Mouse (Mus musculus): ENCODE measurements around the gene Pid1. TPM values are rescaled to one million over a fixed set of nuclear protein-coding genes. Genes with fewer than 3 reads are reported as not detected.
"Not testable (repeated sequence)": the region's sequence is repeated elsewhere in the genome, so short reads cannot be mapped to it uniquely, and the experiment has no call there.

Gene Pid1
- polyA plus RNA-seq, 1 experiment from 2014 or later = 103 TPM

- Histone ChIP-seq H3K4me1 (replicated peaks; ENCODE audit: control insufficient read depth, insufficient read depth, low read length) (no peaks in the 10 kb centered on the region; the same call in 1 of the 2 replicates), H3K36me3 (replicated peaks; ENCODE audit: control insufficient read depth, insufficient read depth) (no peaks in the 10 kb centered on the region), H3K4me2 (replicated peaks) (no peak overlapping the region), H3K4me3 (replicated peaks; ENCODE audit: low read length) (no peak overlapping the region), H3K9me3 (ENCODE audit: control insufficient read depth, low read length) (no peaks in the 10 kb centered on the region), H3K27me3 (ENCODE audit: control insufficient read depth, insufficient read depth, low read length) (no peaks in the 10 kb centered on the region), H3K9ac (no peak overlapping the region), H3K27ac (no peak overlapping the region)
- 81% methylated on average over 3 of the region's 3 CpGs for WGBS
- ATAC-seq (ENCODE audit: low FRiP score) = no peak
- no peak for DNase-seq (ENCODE audit: low spot score)
Measured at GRCm38 (mm10) chr1:84366553-84366952, 2.6 kb upstream of the Pid1 start.

- H3K4me3 ChIP-seq (replicated peaks; ENCODE audit: low read length) = no peak overlapping the region
- no peaks in the 10 kb centered on the region for H3K9me3 ChIP-seq (ENCODE audit: control insufficient read depth, low read length)
- H3K4me1 ChIP-seq (replicated peaks; ENCODE audit: control insufficient read depth, insufficient read depth, low read length) = no peaks in the 10 kb centered on the region; the same call in 1 of the 2 replicates
- no peak for ATAC-seq (ENCODE audit: low FRiP score)
- H3K4me2 ChIP-seq (replicated peaks) = no peak overlapping the region
- DNase-seq (ENCODE audit: low spot score) = no peak
- WGBS = 89% methylated on average over 7 of the region's 7 CpGs
- no peak overlapping the region for H3K27ac ChIP-seq
- H3K9ac ChIP-seq = no peak overlapping the region
- H3K27me3 ChIP-seq (ENCODE audit: control insufficient read depth, insufficient read depth, low read length) = no peaks in the 10 kb centered on the region
- H3K36me3 ChIP-seq (replicated peaks; ENCODE audit: control insufficient read depth, insufficient read depth) = no peaks in the 10 kb centered on the region
Measured at GRCm38 (mm10) chr1:84362709-84363617, 1.0 kb downstream of the Pid1 start.

- 87% methylated on average over 1 of the region's 1 CpGs for WGBS
- no peaks in the 10 kb centered on the region for H3K36me3 ChIP-seq (replicated peaks; ENCODE audit: control insufficient read depth, insufficient read depth)
- H3K27me3 ChIP-seq (ENCODE audit: control insufficient read depth, insufficient read depth, low read length) = no peaks in the 10 kb centered on the region
- H3K9ac ChIP-seq = no peak overlapping the region
- no peak overlapping the region for H3K27ac ChIP-seq
- no peaks in the 10 kb centered on the region for H3K9me3 ChIP-seq (ENCODE audit: control insufficient read depth, low read length)
- no peak overlapping the region for H3K4me3 ChIP-seq (replicated peaks; ENCODE audit: low read length)
- ATAC-seq (ENCODE audit: low FRiP score) = no peak
- no peak for DNase-seq (ENCODE audit: low spot score)
- no peaks in the 10 kb centered on the region; the same call in 1 of the 2 replicates for H3K4me1 ChIP-seq (replicated peaks; ENCODE audit: control insufficient read depth, insufficient read depth, low read length)
- H3K4me2 ChIP-seq (replicated peaks) = no peak overlapping the region
Measured at GRCm38 (mm10) chr1:84362209-84362608, 1.8 kb downstream of the Pid1 start.

GRCm38 (mm10) chr1:84361389-84361788, 2.6 kb downstream of the Pid1 start:
- H3K4me1 ChIP-seq (replicated peaks; ENCODE audit: control insufficient read depth, insufficient read depth, low read length) = no peaks in the 10 kb centered on the region; the same call in 1 of the 2 replicates
- H3K27me3 ChIP-seq (ENCODE audit: control insufficient read depth, insufficient read depth, low read length) = no peaks in the 10 kb centered on the region
- 92% methylated on average over 3 of the region's 3 CpGs for WGBS
- no peaks in the 10 kb centered on the region for H3K36me3 ChIP-seq (replicated peaks; ENCODE audit: control insufficient read depth, insufficient read depth)
- no peak overlapping the region for H3K4me2 ChIP-seq (replicated peaks)
- no peak for ATAC-seq (ENCODE audit: low FRiP score)
- H3K9ac ChIP-seq = no peak overlapping the region
- no peak overlapping the region for H3K4me3 ChIP-seq (replicated peaks; ENCODE audit: low read length)
- DNase-seq (ENCODE audit: low spot score) = no peak
- no peak overlapping the region for H3K27ac ChIP-seq
- H3K9me3 ChIP-seq (ENCODE audit: control insufficient read depth, low read length) = no peaks in the 10 kb centered on the region

- H3K4me1 ChIP-seq (replicated peaks; ENCODE audit: control insufficient read depth, insufficient read depth, low read length) = no peaks in the 10 kb centered on the region
- ATAC-seq (ENCODE audit: low FRiP score) = no peak
- no peak overlapping the region for H3K4me3 ChIP-seq (replicated peaks; ENCODE audit: low read length)
- no peak for DNase-seq (ENCODE audit: low spot score)
- no peaks in the 10 kb centered on the region for H3K9me3 ChIP-seq (ENCODE audit: control insufficient read depth, low read length)
- no peaks in the 10 kb centered on the region for H3K27me3 ChIP-seq (ENCODE audit: control insufficient read depth, insufficient read depth, low read length)
- H3K27ac ChIP-seq = no peak overlapping the region
- H3K36me3 ChIP-seq (replicated peaks; ENCODE audit: control insufficient read depth, insufficient read depth) = no peaks in the 10 kb centered on the region
- WGBS = 89% methylated on average over 6 of the region's 6 CpGs
- H3K9ac ChIP-seq = no peak overlapping the region
- H3K4me2 ChIP-seq (replicated peaks) = no peak overlapping the region
Measured at GRCm38 (mm10) chr1:84359611-84360500, 4.1 kb downstream of the Pid1 start.

- Histone ChIP-seq H3K27ac (no peak overlapping the region), H3K9ac (no peak overlapping the region), H3K27me3 (ENCODE audit: control insufficient read depth, insufficient read depth, low read length) (no peaks in the 10 kb centered on the region), H3K4me3 (replicated peaks; ENCODE audit: low read length) (no peak overlapping the region), H3K36me3 (replicated peaks; ENCODE audit: control insufficient read depth, insufficient read depth) (no peaks in the 10 kb centered on the region), H3K4me2 (replicated peaks) (no peak overlapping the region), H3K4me1 (replicated peaks; ENCODE audit: control insufficient read depth, insufficient read depth, low read length) (no peaks in the 10 kb centered on the region), H3K9me3 (ENCODE audit: control insufficient read depth, low read length) (no peaks in the 10 kb centered on the region)
- DNase-seq (ENCODE audit: low spot score) = no peak
- WGBS = 94% methylated on average over 5 of the region's 5 CpGs
- no peak for ATAC-seq (ENCODE audit: low FRiP score)
Measured at GRCm38 (mm10) chr1:84357216-84357615, 6.8 kb downstream of the Pid1 start.

- Histone ChIP-seq H3K27ac (no peak overlapping the region), H3K9me3 (ENCODE audit: control insufficient read depth, low read length) (no peaks in the 10 kb centered on the region), H3K27me3 (ENCODE audit: control insufficient read depth, insufficient read depth, low read length) (no peaks in the 10 kb centered on the region), H3K4me3 (replicated peaks; ENCODE audit: low read length) (no peak overlapping the region), H3K4me2 (replicated peaks) (no peak overlapping the region), H3K36me3 (replicated peaks; ENCODE audit: control insufficient read depth, insufficient read depth) (no peaks in the 10 kb centered on the region), H3K4me1 (replicated peaks; ENCODE audit: control insufficient read depth, insufficient read depth, low read length) (no peaks in the 10 kb centered on the region), H3K9ac (no peak overlapping the region)
- DNase-seq (ENCODE audit: low spot score) (no peak), ATAC-seq (ENCODE audit: low FRiP score) (no peak)
- WGBS = 91% methylated on average over 2 of the region's 2 CpGs
Measured at GRCm38 (mm10) chr1:84350262-84350661, 13.7 kb downstream of the Pid1 start.

GRCm38 (mm10) chr1:84347796-84348476, 16.0 kb downstream of the Pid1 start:
- Histone ChIP-seq H3K36me3 (replicated peaks; ENCODE audit: control insufficient read depth, insufficient read depth) (no peaks in the 10 kb centered on the region), H3K9ac (no peak overlapping the region), H3K27ac (no peak overlapping the region), H3K4me2 (replicated peaks) (no peak overlapping the region), H3K9me3 (ENCODE audit: control insufficient read depth, low read length) (no peaks in the 10 kb centered on the region), H3K27me3 (ENCODE audit: control insufficient read depth, insufficient read depth, low read length) (no peaks in the 10 kb centered on the region), H3K4me3 (replicated peaks; ENCODE audit: low read length) (no peak overlapping the region), H3K4me1 (replicated peaks; ENCODE audit: control insufficient read depth, insufficient read depth, low read length) (no peaks in the 10 kb centered on the region)
- DNase-seq (ENCODE audit: low spot score) = no peak
- no peak for ATAC-seq (ENCODE audit: low FRiP score)
- 77% methylated on average over 3 of the region's 3 CpGs for WGBS

- DNase-seq (ENCODE audit: low spot score); H3K27ac ChIP-seq; H3K9ac ChIP-seq; H3K4me1 ChIP-seq (replicated peaks; ENCODE audit: control insufficient read depth, insufficient read depth, low read length); H3K36me3 ChIP-seq (replicated peaks; ENCODE audit: control insufficient read depth, insufficient read depth); H3K9me3 ChIP-seq (ENCODE audit: control insufficient read depth, low read length); H3K27me3 ChIP-seq (ENCODE audit: control insufficient read depth, insufficient read depth, low read length); ATAC-seq (ENCODE audit: low FRiP score); H3K4me2 ChIP-seq (replicated peaks); H3K4me3 ChIP-seq (replicated peaks; ENCODE audit: low read length): not testable (repeated sequence)
- WGBS = 24% methylated on average over 3 of the region's 3 CpGs
Measured at GRCm38 (mm10) chr1:84332797-84333196, 31.2 kb downstream of the Pid1 start.

Data from hindbrain, embryonic 14.5 days (tissue).